Mouse (Mus musculus) heart, adult 2 months (tissue): ENCODE measurements around the gene Lrrc75b.

ENCODE experiments used
- CTCF ChIP-seq: fragments of 200-600 bp; IDR thresholded peaks from 2 replicates; pipeline ENCODE4 v1.8.1; 2022; ENCODE audit warnings: antibody characterized with exemption, mild to moderate bottlenecking, moderate library complexity
- EP300 ChIP-seq: fragments of 200-500 bp; IDR thresholded peaks from 2 replicates; pipeline ENCODE4 v1.6.1; 2011; ENCODE audit warnings: low read depth, low read length, control low read depth; ENCODE audit not compliant: insufficient read depth
- POLR2A ChIP-seq: fragments of 200-500 bp; IDR thresholded peaks from 2 replicates; pipeline ENCODE4 v1.6.1; 2011; ENCODE audit warnings: mild to moderate bottlenecking, low read depth, low read length, control low read depth; ENCODE audit not compliant: insufficient read depth

DNA sequence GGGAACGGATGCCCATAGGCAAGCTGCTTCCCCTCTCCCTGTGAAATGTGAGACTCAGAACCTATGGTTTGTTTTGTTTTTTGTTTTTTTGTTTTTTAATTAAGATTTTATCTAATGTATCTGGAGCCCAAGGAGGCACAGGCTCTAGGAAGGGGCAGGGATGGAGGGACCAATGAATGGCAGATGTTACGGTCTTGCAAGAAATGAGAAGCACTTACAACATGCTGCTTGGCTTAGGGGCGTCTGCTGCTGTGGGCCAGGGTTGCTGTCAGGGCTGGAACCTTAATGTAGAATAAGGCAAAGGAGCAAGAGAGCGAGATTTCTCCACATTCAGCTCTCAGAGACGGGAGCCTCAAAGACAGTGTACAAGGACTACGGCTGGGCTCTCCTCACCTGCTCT is 4.6 kb downstream of the Lrrc75b start:
- no peak for TF ChIP-seq CTCF
- TF ChIP-seq EP300, result no peak
- no peak for TF ChIP-seq POLR2A
